Mouse (Mus musculus) retina, embryonic 14.5 days (tissue): ENCODE measurements at regions not wholly inside any gene's neighbourhood (a gene's known extent, or its start where the extent isn't known, plus 50 kb on each side); places are given as distances from the start of the nearest gene placed in this dataset.
A peak's percentile ranks its signal among the peaks of the same experiment; 100 is the strongest.

ENCODE experiments used
- DNase-seq: peaks from one replicate; pipeline ENCODE4 v3.0.0-alpha.2; 2015; ENCODE audit warnings: low spot score

- peak; percentile 29 for DNase-seq
Measured at GRCm38 (mm10) chr6:123930951-123931350, 77.7 kb upstream of the Vmn2r25 start.

GRCm38 (mm10) chr6:123937930-123938329 lies 84.7 kb upstream of the Vmn2r25 start:
- DNase-seq: no peak

GRCm38 (mm10) chr6:123961321-123961720 lies 63.0 kb upstream of the Vmn2r26 start:
- no peak for DNase-seq

GRCm38 (mm10) chr6:123971180-123971579 lies 53.2 kb upstream of the Vmn2r26 start:
- no peak for DNase-seq
